Comparison of ENCODE assay signal across 8 mouse cellular contexts in the genomic region with DNA sequence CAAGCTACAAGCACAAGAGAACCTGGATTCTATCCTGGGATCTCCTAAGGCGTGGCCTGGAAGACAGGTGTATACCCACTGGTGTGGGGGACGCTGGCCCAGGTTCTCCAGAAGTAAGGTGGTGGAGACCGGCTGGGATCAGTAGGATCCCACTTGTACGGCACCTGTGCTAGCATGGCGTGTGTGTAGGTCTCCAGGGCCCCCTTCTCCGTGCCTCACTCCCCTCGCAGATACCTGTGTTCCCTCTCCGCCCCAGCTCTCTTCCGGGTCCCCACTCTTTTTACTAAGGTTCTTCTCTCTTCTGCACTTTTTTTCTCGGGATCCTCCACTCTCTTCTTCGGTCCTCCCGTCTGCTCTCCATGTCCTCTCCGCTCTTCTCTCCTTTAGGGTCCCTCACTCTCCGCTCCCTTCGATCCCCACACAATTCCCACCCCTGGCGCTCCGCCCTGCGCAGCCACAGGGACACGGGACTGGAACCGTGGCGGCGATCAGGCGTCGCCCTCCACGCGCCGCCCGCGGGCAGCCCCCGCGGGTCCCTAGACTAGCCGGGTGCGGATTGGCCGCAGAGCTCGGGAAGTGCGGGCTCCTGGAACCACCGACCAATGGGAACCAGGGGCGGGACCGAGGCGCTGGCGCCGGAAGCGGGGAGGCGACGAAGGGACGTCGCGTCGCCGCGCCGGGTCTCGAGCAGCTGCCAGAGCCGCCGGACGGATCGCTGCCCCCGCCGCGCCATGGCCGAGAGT. TPM values are rescaled to one million over a fixed set of nuclear protein-coding genes. Genes with fewer than 3 reads are reported as not detected.
DNase-seq lines count a peak whose midpoint lies in the region; ATAC-seq and TF ChIP-seq lines count a peak whose summit lies in the region.

A gene (plus strand): TSS at position 627 of the 743 bp plus-strand sequence.

- peaks cover 5% of the 10 kb centered on the region; the same call in 1 of the 2 replicates for H3K4me1 ChIP-seq in cortical plate, adult 2 months (ENCODE audit: control insufficient read depth, insufficient read depth, low read length)
- peaks cover 15% of the 10 kb centered on the region for H3K4me1 ChIP-seq in hindbrain, postnatal 0 days (ENCODE audit: insufficient read depth, low read length)

- DNase-seq in adipocyte (ENCODE audit: low spot score), result peak; percentile 86
- DNase-seq in gastrocnemius, adult 8-10 months (ENCODE audit: low spot score in 2 of 2), result peak; percentile 89 to 94
- DNase-seq in hindbrain, postnatal 0 days (ENCODE audit: low spot score), result peak; percentile 97
- peak; percentile 95 to 98 for DNase-seq in left cerebral cortex, adult 18-20 months (ENCODE audit: low spot score in 2 of 2)
- DNase-seq in lung, postnatal 4 days, result peak; percentile 96 to 97
- peak; percentile 97 for DNase-seq in retina, postnatal 1 day
- peak; percentile 95 for DNase-seq in thymus, postnatal 4 days

- peak within 1 kb of the TSS; percentile 76 for H3K27ac ChIP-seq in cortical plate, adult 2 months (ENCODE audit: insufficient read depth, low read length)
- H3K27ac ChIP-seq in hindbrain, postnatal 0 days, result peak within 1 kb of the TSS; percentile 79

- TF ChIP-seq POLR2A in cortical plate, adult 2 months (IDR thresholded peaks at IDR 0.05; ENCODE audit: extremely low read depth, insufficient read depth, low read length), result peak; percentile 34; the same call in 1 of the 2 replicates

- H3K4me3 ChIP-seq in cortical plate, adult 2 months (ENCODE audit: insufficient read depth, low read length), result peak within 1 kb of the TSS; percentile 94
- H3K4me3 ChIP-seq in hindbrain, postnatal 0 days (ENCODE audit: low read length), result peak within 1 kb of the TSS; percentile 85

- peaks cover 21% of the 10 kb centered on the region for H3K36me3 ChIP-seq in hindbrain, postnatal 0 days (ENCODE audit: insufficient read depth, low read length)

- H3K9me3 ChIP-seq in hindbrain, postnatal 0 days (ENCODE audit: low read length), result no peaks in the 10 kb centered on the region

- peak; percentile 99 for ATAC-seq in hindbrain, postnatal 0 days

- TF ChIP-seq CTCF in cortical plate, adult 2 months (IDR thresholded peaks at IDR 0.05; ENCODE audit: extremely low read depth, insufficient read depth, low read length), result no peak
- TF ChIP-seq CTCF in hindbrain, postnatal 0 days (IDR thresholded peaks at IDR 0.05; ENCODE audit: low read depth), result no peak

- no peaks in the 10 kb centered on the region for H3K27me3 ChIP-seq in hindbrain, postnatal 0 days (ENCODE audit: insufficient read depth, low read length)

- under 1% methylated on average over 61 of the region's 61 CpGs for WGBS in hindbrain, postnatal 0 days

- H3K9ac ChIP-seq in hindbrain, postnatal 0 days (replicated peaks; ENCODE audit: low read length), result peak within 1 kb of the TSS; percentile 88

- H3K4me2 ChIP-seq in hindbrain, postnatal 0 days (ENCODE audit: low read depth, low read length), result peak within 1 kb of the TSS; percentile 94

RNA-seq across cellular contexts. Expression of the gene that starts here (rescaled TPM):
- polyA plus RNA-seq in cortical plate, adult 2 months (2012; rRNA removed), result 270 and 276 TPM in 2 replicates
- total RNA-seq in gastrocnemius, adult 8-10 months (2022), result 100 to 1,000 TPM; 104 to 172 (median 141) TPM
- 159 and 274 TPM in 2 replicates for total RNA-seq in hindbrain, postnatal 0 days (2014; rRNA removed)
- polyA plus RNA-seq in hindbrain, postnatal 0 days (2015; fragmentation: Nextera tagmentation; extraction: Ambion mirVana), result 394 and 413 TPM in 2 replicates
- total RNA-seq in left cerebral cortex, adult 18-20 months (2021), result 100 to 1,000 TPM; 199 to 203 TPM

Comparison
In these comparisons a context has a peak if more than half of its experiments do, and no peak if none do; other contexts are left out.
1. Peak in every context shown above with its lines: DNase-seq, ATAC-seq, H3K4me3 ChIP-seq and H3K27ac ChIP-seq.